8 mouse cellular contexts compared by ENCODE assay signal in genomic region chr11:51857081-51857671, GRCm38 (mm10). TPM values are rescaled to one million over a fixed set of nuclear protein-coding genes. Genes with fewer than 3 reads are reported as not detected.
DNase-seq lines count a peak whose midpoint lies in the region; ATAC-seq lines count a peak whose summit lies in the region.

Jade2 (minus strand) TSS chr11:51857653.

- peak; percentile 41 for DNase-seq in ovary, adult 18-20 months (ENCODE audit: low spot score)
- no peak for DNase-seq in ovary, postnatal 10 days (ENCODE audit: low spot score)
- no peak for DNase-seq in heart, embryonic 10.5 days (ENCODE audit: low spot score)
- peak; percentile 54 for DNase-seq in kidney, adult 9 months
- DNase-seq in spleen, postnatal 10 days (ENCODE audit: low spot score in 2 of 2): peak; percentile 59 to 65

- peak within 1 kb of the TSS; percentile 90 for H3K27ac ChIP-seq in embryonic facial prominence, embryonic 12.5 days
- H3K27ac ChIP-seq in heart, embryonic 10.5 days: peak within 1 kb of the TSS; percentile 88
- peak within 1 kb of the TSS; percentile 97 for H3K27ac ChIP-seq in limb, embryonic 15.5 days
- H3K27ac ChIP-seq in midbrain, embryonic 16.5 days (ENCODE audit: low read length): peak within 1 kb of the TSS; percentile 75

- H3K9ac ChIP-seq in embryonic facial prominence, embryonic 12.5 days: peak within 1 kb of the TSS; percentile 85
- H3K9ac ChIP-seq in limb, embryonic 15.5 days: peak within 1 kb of the TSS; percentile 76
- H3K9ac ChIP-seq in midbrain, embryonic 16.5 days (ENCODE audit: low read depth, low read length): peak within 1 kb of the TSS; percentile 73

- H3K36me3 ChIP-seq in embryonic facial prominence, embryonic 12.5 days: no peaks in the 10 kb centered on the region
- no peaks in the 10 kb centered on the region for H3K36me3 ChIP-seq in heart, embryonic 10.5 days
- H3K36me3 ChIP-seq in limb, embryonic 15.5 days: no peaks in the 10 kb centered on the region
- H3K36me3 ChIP-seq in midbrain, embryonic 16.5 days (ENCODE audit: control insufficient read depth, insufficient read depth, low read length): no peaks in the 10 kb centered on the region

- peak within 1 kb of the TSS; percentile 71 for H3K4me3 ChIP-seq in embryonic facial prominence, embryonic 12.5 days
- peak within 1 kb of the TSS; percentile 81 for H3K4me3 ChIP-seq in heart, embryonic 10.5 days
- peak within 1 kb of the TSS; percentile 77 for H3K4me3 ChIP-seq in limb, embryonic 15.5 days
- peak within 1 kb of the TSS; percentile 72 for H3K4me3 ChIP-seq in midbrain, embryonic 16.5 days (ENCODE audit: low read depth, low read length)

- H3K27me3 ChIP-seq in embryonic facial prominence, embryonic 12.5 days: peaks cover 10% of the 10 kb centered on the region; the same call in 1 of the 2 replicates
- H3K27me3 ChIP-seq in heart, embryonic 10.5 days (ENCODE audit: insufficient read depth, poor library complexity, severe bottlenecking): peaks cover 33% of the 10 kb centered on the region
- H3K27me3 ChIP-seq in limb, embryonic 15.5 days: 0 out of 2 replicates have a peak, but pooled peaks cover 2% of the 10 kb centered on the region
- peaks cover 4% of the 10 kb centered on the region for H3K27me3 ChIP-seq in midbrain, embryonic 16.5 days (ENCODE audit: control insufficient read depth, insufficient read depth, low read depth, low read length)

- H3K4me2 ChIP-seq in embryonic facial prominence, embryonic 12.5 days (replicated peaks): peak within 1 kb of the TSS; percentile 95
- H3K4me2 ChIP-seq in limb, embryonic 15.5 days: peak within 1 kb of the TSS; percentile 96
- H3K4me2 ChIP-seq in midbrain, embryonic 16.5 days (ENCODE audit: low read length): peak within 1 kb of the TSS; percentile 99

- no peak for ATAC-seq in embryonic facial prominence, embryonic 12.5 days (ENCODE audit: insufficient number of reproducible peaks, insufficient read depth, low FRiP score, low TSS enrichment)
- no peak for ATAC-seq in limb, embryonic 15.5 days (ENCODE audit: insufficient number of reproducible peaks, low FRiP score, low TSS enrichment, low read depth)
- ATAC-seq in midbrain, embryonic 16.5 days: peak; percentile 9; the same call in 1 of the 2 replicates

- peaks cover 23% of the 10 kb centered on the region for H3K4me1 ChIP-seq in embryonic facial prominence, embryonic 12.5 days
- H3K4me1 ChIP-seq in heart, embryonic 10.5 days: peaks cover 27% of the 10 kb centered on the region
- H3K4me1 ChIP-seq in limb, embryonic 15.5 days: peaks cover 49% of the 10 kb centered on the region
- H3K4me1 ChIP-seq in midbrain, embryonic 16.5 days (ENCODE audit: control insufficient read depth, insufficient read depth, low read length): peaks cover 15% of the 10 kb centered on the region

- H3K9me3 ChIP-seq in embryonic facial prominence, embryonic 12.5 days: no peaks in the 10 kb centered on the region
- no peaks in the 10 kb centered on the region for H3K9me3 ChIP-seq in heart, embryonic 10.5 days
- H3K9me3 ChIP-seq in limb, embryonic 15.5 days: no peaks in the 10 kb centered on the region
- H3K9me3 ChIP-seq in midbrain, embryonic 16.5 days (replicated peaks; ENCODE audit: control insufficient read depth, low read length, poor library complexity, severe bottlenecking): no peaks in the 10 kb centered on the region

- WGBS in embryonic facial prominence, embryonic 12.5 days: under 1% methylated on average over 43 of the region's 47 CpGs
- WGBS in heart, embryonic 10.5 days: under 1% methylated on average over 44 of the region's 47 CpGs
- WGBS in limb, embryonic 15.5 days: 1% methylated on average over 46 of the region's 47 CpGs
- 0% methylated on average over 33 of the region's 47 CpGs for WGBS in midbrain, embryonic 16.5 days

RNA-seq across cellular contexts. Expression of gene Jade2, which starts in this region (rescaled TPM):
- polyA plus RNA-seq in embryonic facial prominence, embryonic 12.5 days (2016; fragmentation: Nextera tagmentation; extraction: Ambion mirVana): 1.8 and 2.1 TPM in 2 replicates
- 0.73 and 0.82 TPM in 2 replicates for polyA plus RNA-seq in heart, embryonic 10.5 days (2016; fragmentation: Nextera tagmentation; extraction: Ambion mirVana)
- polyA plus RNA-seq in limb, embryonic 15.5 days (2015; fragmentation: Nextera tagmentation; extraction: Ambion mirVana): 1.8 and 1.9 TPM in 2 replicates
- 0.48 and 0.65 TPM in 2 replicates for polyA plus RNA-seq in midbrain, embryonic 16.5 days (2015; fragmentation: Nextera tagmentation; extraction: Ambion mirVana)

Comparison
In these comparisons a context has a peak if more than half of its experiments do, and no peak if none do; other contexts are left out.
1. DNase-seq: peak in ovary, adult 18-20 months (single experiment), kidney, adult 9 months (single experiment) and spleen, postnatal 10 days (2 of 2); none in ovary, postnatal 10 days (single experiment) and heart, embryonic 10.5 days (single experiment).
2. Peak in ATAC-seq, H3K4me3 ChIP-seq, H3K27ac ChIP-seq, H3K9ac ChIP-seq and H3K4me2 ChIP-seq in midbrain, embryonic 16.5 days; RNA of the gene not detected or under 1 TPM.
3. Peak in every context shown above with its lines, with median percentiles within 50 percentile points of each other: H3K27ac ChIP-seq, H3K4me2 ChIP-seq, H3K4me3 ChIP-seq and H3K9ac ChIP-seq.